Mouse (Mus musculus): ENCODE measurements at regions not wholly inside any gene's neighbourhood (a gene's known extent, or its start where the extent isn't known, plus 50 kb on each side); places are given as distances from the start of the nearest gene placed in this dataset.
A peak's percentile ranks its signal among the peaks of the same experiment; 100 is the strongest.

DNA sequence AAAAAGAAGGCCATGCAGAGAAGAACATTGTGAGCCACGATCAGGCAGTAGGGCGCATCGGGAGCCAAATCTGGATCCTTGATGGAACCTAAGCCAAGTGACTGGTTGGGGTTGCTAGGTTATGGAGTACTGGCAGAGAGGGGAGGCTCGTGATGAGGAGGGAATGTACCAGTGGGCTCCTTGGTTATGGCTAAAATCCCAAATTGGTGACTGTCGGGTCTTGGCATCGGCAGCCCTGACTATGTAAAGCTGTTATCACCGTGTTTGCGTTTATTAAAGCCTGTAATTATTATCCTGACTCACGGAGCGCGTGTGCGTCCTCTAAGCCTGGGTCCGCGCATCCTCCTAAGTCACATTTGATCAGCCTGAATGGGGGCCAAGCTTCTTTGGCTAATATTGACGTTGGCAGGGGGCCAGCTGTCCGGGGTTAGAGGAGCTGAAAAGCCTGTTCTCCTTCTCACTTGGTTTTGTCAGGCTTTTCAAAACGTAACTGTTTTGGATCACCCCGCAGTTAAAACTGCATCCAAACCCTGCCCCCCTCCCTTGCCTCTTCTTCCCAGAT lies 388.9 kb upstream of the Dynlrb2 start:
- peak; percentile 71 for DNase-seq

DNA sequence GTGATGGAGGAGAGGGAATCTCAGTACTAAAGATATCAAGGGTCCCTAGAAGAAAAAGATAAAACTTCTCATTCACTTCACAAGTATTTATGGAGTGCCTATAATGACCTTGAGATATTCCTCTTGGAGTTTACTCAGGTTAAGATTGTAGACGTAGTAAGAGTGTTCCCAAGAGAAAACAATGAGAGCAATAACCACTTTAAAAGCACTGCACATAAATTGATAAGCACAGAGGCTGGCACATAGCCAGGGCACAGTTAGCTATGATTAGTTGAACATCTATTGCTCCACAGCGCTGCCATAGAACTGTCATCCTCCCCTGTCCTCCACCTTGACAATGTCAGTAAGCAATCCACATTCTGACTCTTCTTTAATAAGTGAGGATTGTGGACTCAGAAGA lies 389.8 kb upstream of the Dynlrb2 start:
- no peak for DNase-seq

DNA sequence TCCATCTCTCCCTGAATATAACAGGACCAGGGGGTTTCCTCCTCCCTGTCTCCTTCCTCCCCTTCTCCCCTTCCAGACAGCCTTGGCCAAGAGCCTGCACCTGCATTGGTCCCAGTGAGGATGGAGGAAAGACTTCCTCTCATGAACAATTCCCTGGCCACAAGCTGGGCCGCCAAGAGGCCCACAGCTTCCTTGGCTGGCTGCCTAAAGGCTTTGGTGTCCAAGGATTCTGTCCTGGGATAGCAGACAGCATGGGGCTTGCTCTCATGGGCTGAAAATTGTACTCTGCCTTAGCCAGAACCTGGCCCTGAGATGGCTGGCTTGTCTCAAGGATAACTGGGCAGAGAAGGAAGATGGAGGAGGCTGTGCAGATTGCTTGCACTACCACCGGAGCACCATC lies 390.3 kb upstream of the Dynlrb2 start:
- peak; percentile 46 for DNase-seq

GRCm38 (mm10) chr8:116111168-116111567 lies 393.6 kb upstream of the Dynlrb2 start:
- DNase-seq: no peak

DNA sequence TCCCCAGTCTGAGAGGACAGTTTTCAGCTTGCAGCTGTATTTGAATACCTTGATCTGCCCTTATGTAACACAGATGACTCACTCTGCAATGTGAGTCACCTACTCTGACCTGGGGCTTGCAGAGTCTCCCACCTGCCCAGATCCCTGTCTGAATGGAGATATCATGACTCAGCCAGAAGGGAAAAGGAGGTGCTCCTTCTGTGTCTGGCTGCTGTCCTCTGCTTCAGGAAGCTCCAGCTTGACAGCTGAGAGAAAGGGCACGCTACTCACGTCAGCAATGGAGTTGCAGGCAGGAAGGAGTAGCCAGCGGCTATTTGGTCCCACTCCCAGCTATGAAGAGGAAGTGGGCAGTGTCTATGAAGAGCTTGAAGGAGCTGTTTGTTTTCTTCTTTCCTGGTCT lies 389.1 kb upstream of the Maf start:
- no peak for DNase-seq

DNA sequence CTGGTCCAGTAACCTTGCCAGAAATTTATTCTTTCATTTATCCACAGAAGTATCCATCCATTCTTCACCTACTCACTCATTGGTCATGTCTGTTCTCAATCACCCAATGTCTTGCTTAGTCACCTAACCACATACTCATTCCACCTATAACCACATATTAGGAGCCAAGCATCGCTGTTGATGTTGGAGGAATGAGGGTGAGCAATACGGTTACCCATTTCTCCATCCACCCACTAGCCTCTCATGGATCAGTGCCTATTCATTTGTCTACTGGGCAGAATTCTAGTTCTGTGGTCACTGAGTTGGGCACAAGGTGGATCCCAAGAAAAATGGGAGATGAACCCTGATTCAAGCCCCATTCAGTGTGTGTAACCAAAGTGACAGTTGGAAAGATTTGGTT lies 375.6 kb upstream of the Maf start:
- no peak for DNase-seq

DNA sequence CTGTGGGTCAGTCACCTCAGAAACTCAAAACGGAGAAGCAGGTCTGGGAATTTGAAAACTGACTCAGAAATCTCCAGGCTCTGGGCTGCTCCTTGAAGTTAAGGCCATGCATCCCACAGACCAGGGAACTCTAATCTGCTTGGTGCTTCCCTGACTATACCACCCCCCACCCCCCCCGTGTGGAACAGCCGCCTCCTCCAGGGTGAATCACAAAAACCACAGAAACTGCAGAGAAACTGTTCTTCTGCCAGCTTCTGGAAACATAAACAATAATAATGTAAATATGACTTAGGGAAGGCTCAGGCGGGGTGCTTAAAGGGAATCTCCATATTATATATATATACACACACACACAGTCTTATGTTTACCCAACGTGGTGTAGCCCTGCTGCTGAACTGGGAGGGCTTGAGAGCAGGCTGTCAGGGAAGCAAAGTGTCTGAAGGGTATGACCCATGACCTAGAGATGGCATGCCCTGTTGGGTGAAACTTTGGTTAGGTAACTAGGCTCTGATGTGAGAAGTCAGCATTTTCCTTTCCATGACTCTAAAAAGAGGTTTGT lies 371.3 kb upstream of the Maf start:
- no peak for DNase-seq

DNA sequence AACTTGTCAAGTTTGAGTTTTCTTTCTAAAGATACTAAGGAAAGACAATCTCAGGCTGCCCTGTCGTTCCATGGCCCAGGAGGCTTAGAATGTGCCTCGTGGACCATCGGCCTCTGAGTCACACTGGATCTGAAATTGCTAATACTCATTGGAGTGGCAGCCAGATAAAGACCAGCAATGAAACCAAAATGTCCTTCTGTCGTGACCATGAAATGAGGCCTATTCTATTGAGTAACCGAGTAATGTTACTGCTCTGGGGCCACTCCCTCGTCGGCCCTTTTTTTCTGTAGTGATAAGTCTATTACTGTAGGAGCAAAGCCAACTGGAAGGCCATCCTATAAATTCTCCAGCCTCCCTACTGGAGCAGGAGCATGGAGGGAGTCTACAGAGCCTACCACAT lies 363.9 kb upstream of the Maf start:
- DNase-seq: no peak

GRCm38 (mm10) chr8:116069538-116069937 lies 361.9 kb upstream of the Maf start:
- DNase-seq: no peak

DNA sequence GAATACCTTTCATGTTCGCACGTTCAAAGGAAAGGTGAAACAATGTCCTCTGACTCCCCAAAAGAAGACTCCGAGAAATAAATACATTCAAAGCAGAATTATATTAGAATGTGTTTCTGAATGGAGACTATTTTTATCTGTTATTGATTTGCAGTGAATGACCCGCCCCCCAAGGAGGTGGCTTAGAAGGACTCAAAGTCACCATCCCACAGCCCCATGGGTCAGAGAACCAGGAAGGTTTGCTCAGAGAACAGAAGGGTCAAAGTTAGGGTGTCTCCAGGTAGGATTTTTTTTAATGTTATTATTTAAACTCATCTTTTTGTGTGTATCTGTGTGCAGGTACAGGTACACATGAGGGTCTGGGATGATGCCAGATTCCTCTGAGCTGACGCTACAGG lies 360.4 kb upstream of the Maf start:
- DNase-seq: no peak

DNA sequence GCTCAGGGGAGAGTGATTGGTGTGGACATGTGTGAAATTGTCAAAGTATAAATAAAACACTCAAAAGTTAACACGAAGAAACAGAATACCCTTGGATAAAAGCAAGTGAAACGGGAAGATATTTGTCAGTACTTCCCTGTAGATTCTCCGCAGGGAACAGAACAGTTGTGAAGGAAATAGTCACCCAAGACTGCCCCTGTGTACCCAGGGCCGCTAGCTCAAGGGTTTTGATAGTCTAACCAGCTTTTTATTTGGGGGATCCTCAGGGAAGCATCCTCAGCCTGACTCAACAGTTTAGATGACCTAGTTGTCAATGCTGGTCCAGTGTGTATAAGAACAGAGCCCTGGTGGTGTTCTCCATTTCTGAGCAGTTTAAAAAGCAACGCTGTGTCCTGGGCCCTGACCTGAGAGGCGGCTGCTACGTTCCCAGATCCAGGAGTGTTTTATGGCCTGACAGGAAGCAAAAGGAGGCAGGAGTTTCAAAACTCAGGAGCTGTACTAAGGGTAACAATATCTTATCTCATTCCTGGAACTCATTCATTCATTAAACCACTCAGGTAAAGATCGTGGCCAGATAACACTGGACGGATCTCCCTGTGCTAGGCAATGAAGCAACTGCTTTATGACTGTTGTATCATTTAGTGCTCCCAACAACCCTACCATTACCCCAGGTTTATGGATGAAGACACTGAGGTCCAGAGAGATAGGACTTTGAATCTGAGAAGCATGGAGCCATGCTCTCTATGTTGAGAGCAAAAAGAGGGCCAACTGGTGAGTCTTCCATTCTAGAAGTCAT lies 359.8 kb upstream of the Maf start:
- no peak for DNase-seq

DNA sequence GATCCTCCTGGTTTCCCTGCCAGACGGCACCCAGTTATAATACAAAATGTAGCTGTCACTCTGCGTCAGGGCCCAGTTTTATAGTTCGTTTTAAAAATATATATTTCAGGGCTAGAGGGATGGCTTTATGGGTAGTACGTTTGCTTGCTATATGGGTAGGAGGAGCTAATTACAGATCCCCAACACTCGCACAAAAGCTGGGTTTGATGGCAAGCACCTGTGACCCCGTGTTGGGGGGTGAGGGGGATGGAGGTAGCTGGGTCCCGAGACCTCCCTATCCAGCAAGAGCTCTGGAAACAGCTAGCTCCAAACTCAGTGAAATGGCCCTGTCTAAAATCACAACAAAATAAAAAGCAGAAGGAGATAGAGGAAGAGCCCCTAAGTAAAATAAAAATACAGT lies 358.3 kb upstream of the Maf start:
- DNase-seq: no peak

DNA sequence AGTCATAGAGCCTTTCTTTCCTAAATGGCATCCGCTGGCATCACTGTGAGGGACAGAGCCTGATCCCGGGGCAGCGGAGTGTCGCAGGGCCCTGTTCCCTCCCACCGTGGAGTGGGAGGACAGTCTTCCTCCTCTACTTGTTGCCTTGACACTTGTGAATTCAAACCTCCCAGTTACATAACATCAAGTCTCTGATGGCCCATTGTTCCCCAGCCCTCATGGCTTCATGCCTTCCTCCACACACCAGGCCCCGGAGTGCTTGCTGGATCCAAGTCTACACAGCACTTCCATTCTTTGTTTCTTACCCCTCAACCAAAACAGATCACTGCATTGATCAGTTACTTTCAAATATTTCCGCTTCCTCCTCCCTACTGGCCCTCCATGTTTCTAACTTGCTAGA lies 357.7 kb upstream of the Maf start:
- peak; percentile 31 for DNase-seq

DNA sequence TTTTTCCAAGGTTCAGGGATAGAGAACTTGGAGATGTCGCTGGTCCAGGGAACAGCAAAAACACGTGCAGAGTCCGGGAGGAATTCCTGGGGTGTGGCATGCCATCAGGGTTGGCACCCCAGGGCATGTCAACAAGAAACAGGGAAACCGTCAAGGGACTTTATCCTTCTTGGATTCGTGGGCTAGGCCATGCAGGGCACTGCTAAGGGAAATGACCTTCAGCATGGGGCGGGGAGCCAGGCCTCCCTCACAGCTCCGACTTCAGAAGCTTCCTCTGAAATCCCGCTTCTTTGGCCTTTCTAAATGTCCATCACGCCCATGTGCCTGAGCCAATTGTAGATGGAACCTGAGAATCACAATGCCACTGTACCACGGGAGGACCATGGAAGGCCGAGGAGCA lies 357.0 kb upstream of the Maf start:
- no peak for DNase-seq

- DNase-seq: no peak
Observed at GRCm38 (mm10) chr8:116063541-116063940, 355.9 kb upstream of the Maf start.

DNA sequence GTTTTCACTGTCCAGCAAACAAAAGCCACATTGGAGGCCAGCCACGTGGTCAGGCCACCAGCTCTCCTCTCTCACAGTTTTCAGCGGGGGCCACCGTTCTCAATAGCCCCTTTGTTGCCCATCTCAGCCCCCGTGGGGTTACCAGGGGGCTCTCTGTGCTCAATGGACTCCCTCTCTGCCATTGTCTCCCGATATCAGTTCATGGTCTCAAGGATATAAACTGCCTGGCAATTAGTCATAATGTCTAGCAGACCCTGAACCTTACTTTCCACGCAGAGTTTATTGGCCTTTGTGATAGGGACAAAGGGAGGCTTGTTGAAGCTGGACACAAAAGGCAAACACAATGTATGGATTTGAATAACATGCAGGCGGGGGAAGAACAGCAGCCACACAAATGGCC lies 345.9 kb upstream of the Maf start:
- DNase-seq: no peak

- DNase-seq: no peak
Observed at GRCm38 (mm10) chr8:116053043-116053442, 345.4 kb upstream of the Maf start.

- DNase-seq: no peak
Observed at GRCm38 (mm10) chr8:116048480-116048879, 340.9 kb upstream of the Maf start.

GRCm38 (mm10) chr8:116046859-116047258 lies 339.3 kb upstream of the Maf start:
- DNase-seq: no peak

GRCm38 (mm10) chr8:116045526-116045925 lies 337.9 kb upstream of the Maf start:
- DNase-seq: peak; percentile 90

GRCm38 (mm10) chr8:116043381-116043780 lies 335.8 kb upstream of the Maf start:
- DNase-seq: no peak

DNA sequence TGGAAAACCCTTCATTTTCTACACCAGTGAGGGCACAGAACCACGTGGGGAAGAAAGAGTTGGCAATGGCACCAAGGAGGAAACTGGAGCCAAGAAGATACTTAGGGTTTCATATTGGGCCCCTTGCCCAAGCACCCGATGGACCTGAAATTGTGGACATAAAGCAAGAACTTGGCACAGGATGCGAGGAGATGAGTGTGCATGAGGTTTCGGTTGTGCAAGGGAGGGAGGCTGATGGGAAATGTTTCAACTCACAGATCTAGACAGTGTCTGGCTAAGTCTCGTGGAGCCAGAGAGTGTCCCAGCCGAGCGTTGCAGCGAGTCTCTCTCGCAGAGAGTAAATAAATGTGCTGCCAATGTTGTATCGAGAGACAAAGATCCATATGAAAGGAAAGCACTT lies 323.4 kb upstream of the Maf start:
- no peak for DNase-seq

- no peak for DNase-seq
Observed at GRCm38 (mm10) chr8:116025321-116025720, 317.7 kb upstream of the Maf start.

DNA sequence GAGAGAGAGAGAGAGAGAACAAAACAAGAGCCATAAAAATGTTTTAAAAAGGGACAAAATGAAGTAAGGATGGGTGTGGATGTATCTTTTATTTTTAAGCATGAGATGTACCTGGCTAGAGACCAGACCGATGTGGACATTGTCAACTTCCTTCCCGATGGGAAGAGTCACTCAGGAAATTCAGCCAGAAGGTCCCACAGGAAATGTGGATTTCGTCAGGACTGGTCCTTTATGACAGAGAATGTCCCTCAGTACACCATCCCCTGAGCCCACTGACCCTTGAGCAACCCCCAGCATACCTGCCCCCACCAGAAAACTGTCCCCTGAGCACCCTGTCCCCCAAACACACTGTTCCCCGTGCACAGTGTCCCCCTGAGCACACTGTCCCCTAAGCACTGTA lies 317.2 kb upstream of the Maf start:
- no peak for DNase-seq

- DNase-seq: no peak
Observed at GRCm38 (mm10) chr8:116021691-116022090, 314.1 kb upstream of the Maf start.

Measured in cerebellum, adult 9-11 months (tissue).